Mouse (Mus musculus): ENCODE measurements around the gene Krt10. TPM values are rescaled to one million over a fixed set of nuclear protein-coding genes. Genes with fewer than 3 reads are reported as not detected.

Gene Krt10
- total RNA-seq, 1 experiment from 2014 or later: 3.1 TPM

- peak; percentile 92 for ATAC-seq (replicated peaks; ENCODE audit: insufficient number of reproducible peaks, low FRiP score, low TSS enrichment, poor library complexity, severe bottlenecking)
Observed at GRCm38 (mm10) chr11:99385813-99386721, 3.1 kb downstream of the Krt10 start.

DNA sequence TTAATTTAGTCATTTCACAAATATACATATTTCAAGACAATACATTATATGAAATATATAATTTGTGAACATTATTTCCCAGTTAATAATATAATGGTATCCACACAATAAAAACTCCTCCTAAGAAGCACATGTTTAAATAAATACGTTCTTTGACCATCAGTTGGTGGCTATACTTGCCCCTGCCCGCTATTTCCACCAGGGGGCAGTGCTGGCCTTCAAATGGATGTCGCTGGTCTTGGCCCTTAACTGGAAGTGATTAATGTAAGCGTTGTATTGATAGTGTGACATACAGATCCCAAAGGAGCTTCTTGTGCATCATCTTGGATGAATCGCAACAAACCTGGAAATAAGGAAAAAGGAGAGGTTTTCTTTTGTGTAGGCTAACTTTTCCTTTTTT lies 9.6 kb downstream of the Krt10 start:
- ATAC-seq (replicated peaks; ENCODE audit: insufficient number of reproducible peaks, low FRiP score, low TSS enrichment, poor library complexity, severe bottlenecking): 0 out of 2 replicates have a peak, but pooled peaks have one; percentile 75

DNA sequence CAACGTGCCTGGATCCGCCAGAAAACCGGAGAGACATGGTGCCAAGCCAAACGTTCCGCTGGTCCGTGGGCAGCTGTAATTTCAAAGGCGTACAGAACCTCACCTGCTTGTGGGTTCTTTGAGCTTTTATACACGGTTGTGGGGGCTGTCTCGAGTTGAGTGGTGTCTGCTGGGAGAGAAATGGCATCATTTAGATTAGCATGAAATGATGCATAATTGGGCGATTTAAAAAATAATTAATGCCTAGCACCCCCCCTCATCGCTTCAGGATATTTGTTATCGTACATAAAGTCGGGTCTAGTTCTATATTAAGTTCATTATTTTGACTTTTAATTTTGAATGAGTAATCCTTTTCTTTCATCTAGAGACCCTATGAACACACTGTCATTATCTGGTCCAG lies 14.4 kb downstream of the Krt10 start, which contains the start of gene Krt28:
Gene Krt28, minus strand, starts transcription at position 101 of the 400 bp plus-strand sequence.
- ATAC-seq (replicated peaks; ENCODE audit: insufficient number of reproducible peaks, low FRiP score, low TSS enrichment, poor library complexity, severe bottlenecking): no peak

DNA sequence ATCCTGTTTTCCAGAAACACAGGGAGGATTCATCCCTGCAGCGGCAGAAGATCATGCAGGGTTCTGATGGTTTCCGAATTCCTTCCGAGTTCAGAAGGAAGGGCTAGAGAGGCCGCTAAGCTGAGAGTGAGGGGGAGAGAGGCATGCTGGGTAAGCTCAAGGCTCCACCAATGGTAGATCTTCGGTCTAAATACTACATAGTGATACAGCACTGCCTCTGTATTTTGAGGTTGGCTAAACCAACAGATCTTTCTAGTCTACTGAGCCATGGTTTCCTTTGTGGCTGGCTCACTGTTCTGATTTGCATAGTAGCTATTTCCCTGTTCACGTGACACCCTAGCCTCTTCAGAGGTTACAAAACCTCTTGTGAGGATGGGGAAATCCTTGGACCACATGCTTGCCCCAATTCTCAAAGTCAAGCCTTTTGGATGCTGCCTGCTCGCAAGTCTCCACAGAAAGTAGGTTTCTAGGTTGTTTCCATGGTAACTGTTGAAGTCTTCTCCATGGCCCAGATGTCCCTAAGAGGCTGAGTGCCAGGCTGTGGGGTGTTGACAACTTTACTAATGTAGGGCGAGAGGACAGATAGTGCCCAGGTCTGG lies 19.2 kb downstream of the Krt10 start:
- ATAC-seq (replicated peaks; ENCODE audit: insufficient number of reproducible peaks, low FRiP score, low TSS enrichment, poor library complexity, severe bottlenecking): no peak

DNA sequence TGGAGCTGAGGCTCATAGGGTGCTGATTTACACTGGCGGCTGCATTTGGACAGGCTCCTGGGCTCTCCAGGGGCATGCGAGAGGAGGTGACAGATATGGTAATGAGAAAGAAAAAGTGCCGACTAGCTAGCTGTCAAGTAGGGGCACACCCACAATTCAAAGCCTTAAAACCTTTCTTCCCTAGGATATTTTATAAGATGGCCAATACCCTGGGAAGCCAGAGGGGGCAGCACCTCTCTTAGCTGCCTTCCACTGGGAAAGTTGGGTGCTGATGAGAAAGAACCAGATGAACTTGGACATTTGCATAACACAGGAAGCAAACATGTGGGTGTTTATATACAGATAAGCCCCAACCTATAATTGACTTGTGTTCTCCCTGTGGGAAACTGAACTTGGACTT lies 19.9 kb downstream of the Krt10 start:
- ATAC-seq (replicated peaks; ENCODE audit: insufficient number of reproducible peaks, low FRiP score, low TSS enrichment, poor library complexity, severe bottlenecking): no peak

DNA sequence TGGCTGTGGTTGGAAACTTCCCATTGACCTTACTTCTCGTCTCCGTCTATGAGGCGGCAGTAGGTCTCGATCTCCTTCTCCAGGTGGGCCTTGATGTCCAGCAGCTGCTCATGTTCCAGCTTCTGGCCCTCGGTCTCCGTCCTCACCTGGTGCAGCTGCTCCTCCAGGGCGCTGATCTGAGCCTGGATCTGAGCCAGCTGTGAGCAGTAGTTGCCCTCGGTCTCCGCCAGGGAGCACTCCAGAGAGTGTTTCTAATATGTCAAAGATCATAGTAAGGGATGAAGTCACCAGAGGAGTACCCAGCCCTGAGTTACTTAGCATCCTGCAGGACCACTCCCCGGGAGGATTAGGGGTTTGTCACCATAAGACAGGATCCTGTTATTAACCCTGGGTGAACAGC lies 22.4 kb downstream of the Krt10 start:
- ATAC-seq (replicated peaks; ENCODE audit: insufficient number of reproducible peaks, low FRiP score, low TSS enrichment, poor library complexity, severe bottlenecking): no peak

GRCm38 (mm10) chr11:99364412-99364811 lies 24.8 kb downstream of the Krt10 start:
- no peak for ATAC-seq (replicated peaks; ENCODE audit: insufficient number of reproducible peaks, low FRiP score, low TSS enrichment, poor library complexity, severe bottlenecking)

GRCm38 (mm10) chr11:99361423-99361822 lies 27.7 kb downstream of the Krt10 start:
- no peak for ATAC-seq (replicated peaks; ENCODE audit: insufficient number of reproducible peaks, low FRiP score, low TSS enrichment, poor library complexity, severe bottlenecking)

GRCm38 (mm10) chr11:99351004-99351403 lies 38.2 kb downstream of the Krt10 start, which contains the start of gene Krt27:
TSS of gene Krt27 (minus strand) at chr11:99351104.
- ATAC-seq (replicated peaks; ENCODE audit: insufficient number of reproducible peaks, low FRiP score, low TSS enrichment, poor library complexity, severe bottlenecking): no peak

- ATAC-seq (replicated peaks; ENCODE audit: insufficient number of reproducible peaks, low FRiP score, low TSS enrichment, poor library complexity, severe bottlenecking): no peak
Observed at GRCm38 (mm10) chr11:99339299-99339847, 49.8 kb downstream of the Krt10 start.

GRCm38 (mm10) chr11:99337866-99338265 lies 51.3 kb downstream of the Krt10 start, which contains the start of gene Krt26:
TSS of gene Krt26 (minus strand) at chr11:99337966.
- ATAC-seq (replicated peaks; ENCODE audit: insufficient number of reproducible peaks, low FRiP score, low TSS enrichment, poor library complexity, severe bottlenecking): no peak

Other genes starting within 250 kb of the Krt10 start
- gene Ccr7, start 234.3 kb downstream of the Krt10 start, total RNA-seq (2017): 13.3 to 31.2 TPM (median 29.2 TPM) in 3 replicates
- 270 to 349 TPM (median 329 TPM) in 3 replicates for gene Smarce1, start 158.3 kb downstream of the Krt10 start, total RNA-seq (2017)
- gene Krt222, start 145.3 kb downstream of the Krt10 start, total RNA-seq (2017): 0.64 to 3.8 TPM (median 1.7 TPM) in 3 replicates
- gene Krt24, start 104.1 kb downstream of the Krt10 start, total RNA-seq (2017): not detected in 3 replicates
- not detected in 3 replicates for gene Krt25, start 66.4 kb downstream of the Krt10 start, total RNA-seq (2017)
- not detected in 3 replicates for gene Krt26, start 51.4 kb downstream of the Krt10 start, total RNA-seq (2017)
- gene Krt27, start 38.3 kb downstream of the Krt10 start, total RNA-seq (2017): not detected in 3 replicates
- not detected in 3 replicates for gene Krt28, start 14.5 kb downstream of the Krt10 start, total RNA-seq (2017)
- not detected in 3 replicates for gene Krt12, start 32.9 kb upstream of the Krt10 start, total RNA-seq (2017)
- not detected in 3 replicates for gene Krt20, start 48.8 kb upstream of the Krt10 start, total RNA-seq (2017)
- gene Krt23, start 103.8 kb upstream of the Krt10 start, total RNA-seq (2017): not detected in 3 replicates
- gene Krt39, start 132.0 kb upstream of the Krt10 start, total RNA-seq (2017): not detected in 3 replicates
- not detected in 3 replicates for gene Krt40, start 153.8 kb upstream of the Krt10 start, total RNA-seq (2017)
- gene Krtap3-3, start 161.5 kb upstream of the Krt10 start, total RNA-seq (2017): not detected in 3 replicates
- gene Krtap3-2, start 167.5 kb upstream of the Krt10 start, total RNA-seq (2017): not detected in 3 replicates
- not detected in 3 replicates for gene Gm11939, start 170.1 kb upstream of the Krt10 start, total RNA-seq (2017)
- gene Krtap3-1, start 177.3 kb upstream of the Krt10 start, total RNA-seq (2017): not detected in 3 replicates
- not detected in 3 replicates for gene Krtap1-5, start 191.7 kb upstream of the Krt10 start, total RNA-seq (2017)
- gene Krtap1-4, start 194.3 kb upstream of the Krt10 start, total RNA-seq (2017): not detected in 3 replicates
- not detected in 3 replicates for gene Krtap1-3, start 202.0 kb upstream of the Krt10 start, total RNA-seq (2017)
- not detected in 3 replicates for gene Krtap9-3, start 208.7 kb upstream of the Krt10 start, total RNA-seq (2017)
- not detected in 3 replicates for gene Gm11938, start 213.9 kb upstream of the Krt10 start, total RNA-seq (2017)
- not detected in 3 replicates for gene Gm11937, start 220.8 kb upstream of the Krt10 start, total RNA-seq (2017)
- not detected in 3 replicates for gene Krtap2-4, start 225.5 kb upstream of the Krt10 start, total RNA-seq (2017)
- not detected in 3 replicates for gene Gm11562, start 231.1 kb upstream of the Krt10 start, total RNA-seq (2017)
- not detected in 3 replicates for gene Krtap4-1, start 238.9 kb upstream of the Krt10 start, total RNA-seq (2017)
- gene Krtap4-2, start 245.7 kb upstream of the Krt10 start, total RNA-seq (2017): not detected in 3 replicates